Mouse (Mus musculus) adrenal gland, adult 2 months (tissue): ENCODE data around the gene Adam10. TPM values are rescaled to one million over a fixed set of nuclear protein-coding genes. Genes with fewer than 3 reads are reported as not detected.

Source experiments
- DNase-seq: peaks from one replicate; pipeline ENCODE4 v3.0.0; 2021
- polyA plus RNA-seq: library from polyadenylated mRNA; depleted of rRNA; stranded (reverse); fragments of >200 nt; gene quantifications from 2 replicates; pipeline ENCODE4 v1.2.3, GENCODE M21; 2012
- total RNA-seq, 2 experiments: library from RNA; stranded (reverse); gene quantifications; 2 replicates each; pipeline ENCODE4 v1.2.3; 2021

The Adam10 gene
- total and polyA plus RNA-seq, 3 experiments, result 18.2 to 50.5 (median 44.6) TPM

DNA sequence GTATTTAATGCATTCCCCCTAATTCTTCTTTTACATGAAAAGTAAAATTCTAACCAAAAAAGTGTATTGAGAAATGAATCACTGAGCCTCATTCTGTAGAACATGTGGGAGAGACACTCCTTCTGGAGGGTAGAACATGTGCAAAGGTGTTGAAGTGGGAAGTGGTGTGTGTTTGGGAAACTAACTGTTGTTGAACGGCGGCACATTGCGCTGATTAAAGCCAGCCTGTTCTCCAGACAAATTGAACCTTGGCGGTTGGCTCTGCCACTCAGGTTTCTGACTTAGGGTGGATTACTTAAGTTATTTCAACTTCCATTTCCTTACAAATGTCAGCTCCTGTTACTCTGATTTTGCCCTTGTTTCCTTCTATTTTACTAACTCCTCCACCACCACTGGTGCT is 5.1 kb upstream of the Adam10 start:
- no peak for DNase-seq

DNA sequence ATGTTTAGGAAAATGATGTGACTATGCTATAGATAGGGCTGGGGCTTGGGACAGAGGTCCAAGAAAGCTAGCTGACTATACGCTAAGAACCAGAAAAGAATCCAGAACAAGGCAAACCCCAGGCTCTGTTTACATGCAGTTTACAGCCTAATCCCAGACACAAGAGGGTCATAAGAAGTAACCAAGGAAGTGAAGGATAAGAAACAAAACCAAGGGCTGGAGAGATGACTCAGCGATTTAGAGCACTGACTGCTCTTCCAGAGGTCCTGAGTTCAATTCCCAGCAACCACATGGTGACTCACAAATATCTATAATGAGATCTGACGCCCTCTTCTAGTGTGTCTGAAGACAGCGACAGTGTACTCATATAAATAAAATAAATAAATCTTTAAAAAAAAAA is 3.7 kb upstream of the Adam10 start:
- no peak for DNase-seq

DNA sequence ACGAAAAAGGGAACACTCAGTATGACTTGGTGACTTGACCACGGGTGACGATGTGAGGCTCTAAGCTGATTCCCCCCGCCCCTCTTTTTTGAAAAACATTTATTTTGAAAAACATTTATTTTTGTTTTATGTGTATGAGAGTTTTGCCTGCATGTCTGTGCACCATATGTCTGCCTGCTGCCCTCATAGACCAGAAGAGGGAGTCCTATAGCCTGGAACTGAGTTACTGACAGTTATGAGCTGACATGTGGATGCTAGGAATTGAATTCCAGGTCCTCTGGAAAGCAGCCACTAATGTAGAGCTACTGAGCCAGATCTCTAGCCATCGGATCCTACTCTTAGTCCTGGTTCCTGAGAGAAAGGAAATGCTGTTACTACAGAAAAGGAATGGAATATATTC is 2.8 kb upstream of the Adam10 start:
- no peak for DNase-seq

DNA sequence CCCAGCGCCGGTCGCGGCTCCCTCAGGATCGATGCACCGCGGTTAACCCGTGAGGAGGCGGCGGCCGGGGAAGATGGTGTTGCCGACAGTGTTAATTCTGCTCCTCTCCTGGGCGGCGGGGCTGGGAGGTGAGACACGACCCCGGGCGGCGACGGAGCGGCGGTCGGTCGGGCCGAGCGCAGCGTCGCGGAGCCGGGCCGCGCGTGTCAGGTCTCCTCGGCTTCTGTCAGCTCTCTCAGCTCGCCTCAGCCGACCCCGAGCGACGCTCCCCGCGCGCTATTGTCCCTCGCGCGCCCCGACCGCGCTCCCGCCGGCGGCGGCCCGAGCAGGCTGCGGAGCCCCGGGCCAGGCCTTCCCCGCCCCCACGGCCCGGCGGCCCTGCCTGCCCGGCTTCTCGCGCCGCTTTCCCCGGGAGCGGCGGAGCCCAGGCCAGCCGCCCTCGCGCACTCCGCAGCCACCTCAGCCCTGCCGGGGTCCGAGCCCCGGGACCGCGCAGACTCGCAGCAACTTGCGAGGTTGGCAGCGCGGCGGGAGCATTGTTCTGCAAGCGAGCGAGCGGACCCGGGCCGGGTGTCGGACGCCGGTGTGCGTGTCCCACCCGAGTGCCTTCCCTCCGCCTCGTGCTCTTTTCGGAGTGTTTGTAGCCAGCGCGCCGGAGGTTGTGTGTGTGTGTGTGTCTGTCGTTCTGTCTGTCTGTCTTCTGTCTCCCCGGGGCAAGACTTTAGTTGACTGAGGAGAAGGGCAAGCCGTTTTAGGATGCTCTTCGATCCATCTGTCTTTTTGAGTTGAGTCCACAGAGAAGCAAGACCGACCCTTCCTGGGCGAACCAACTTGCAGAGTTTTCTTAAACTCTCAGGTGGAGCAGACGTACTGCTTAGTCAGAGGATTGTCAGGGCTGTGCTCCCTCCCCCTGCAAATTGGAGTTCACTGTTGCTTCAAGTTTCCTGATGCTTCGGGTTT is 615 bp downstream of the Adam10 start:
- peak; percentile 77 for DNase-seq

DNA sequence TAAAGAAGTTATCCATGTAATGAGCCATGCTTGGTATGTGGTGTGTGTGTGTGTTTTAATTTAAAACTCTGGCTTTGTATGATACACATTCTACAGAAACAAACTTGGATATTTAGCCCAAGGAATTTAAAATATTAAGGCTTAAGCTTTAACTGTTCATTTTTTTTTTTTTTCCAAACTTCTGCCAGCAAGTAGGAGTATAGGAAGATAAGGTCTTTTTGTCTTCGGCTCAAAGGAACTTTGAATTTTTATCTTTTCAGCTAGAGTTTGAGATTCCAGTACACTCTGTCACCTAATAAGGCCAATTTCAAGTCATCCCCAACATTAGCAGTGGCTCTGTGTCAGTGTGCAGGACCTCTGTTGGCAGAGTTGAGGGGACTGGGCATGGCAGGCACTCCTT is 3.4 kb downstream of the Adam10 start:
- no peak for DNase-seq

DNA sequence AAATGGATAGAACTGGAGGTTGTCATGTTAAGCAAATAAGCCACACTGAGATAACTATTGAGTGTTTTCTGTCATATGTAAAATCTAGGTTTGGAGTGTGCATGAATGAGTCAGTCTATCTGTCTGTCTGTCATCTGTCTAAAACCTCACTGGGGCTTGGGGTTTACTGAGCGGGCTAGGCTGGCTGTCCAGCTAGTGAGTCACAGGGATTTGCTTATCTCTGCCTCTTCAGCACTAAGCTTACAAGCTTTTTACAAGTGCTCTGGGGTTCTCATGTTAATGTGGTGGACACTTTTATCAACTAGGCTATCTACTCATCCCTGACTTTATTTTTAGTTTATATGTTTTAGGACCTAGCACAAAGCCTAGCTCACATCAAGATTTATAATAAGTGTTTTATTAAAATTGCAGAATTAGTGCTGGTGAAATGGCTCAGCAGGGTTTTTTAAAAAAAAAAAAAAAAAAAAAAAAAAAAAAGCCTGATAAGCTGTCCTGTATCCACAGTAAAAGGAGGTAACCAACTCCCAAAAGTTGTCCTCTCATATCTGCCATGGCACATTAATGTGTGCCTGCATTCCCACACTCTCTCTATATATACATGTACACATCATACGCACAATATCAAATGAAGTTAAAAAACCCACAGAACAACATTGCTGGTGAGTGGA is 9.6 kb downstream of the Adam10 start:
- peak; percentile 18 for DNase-seq

DNA sequence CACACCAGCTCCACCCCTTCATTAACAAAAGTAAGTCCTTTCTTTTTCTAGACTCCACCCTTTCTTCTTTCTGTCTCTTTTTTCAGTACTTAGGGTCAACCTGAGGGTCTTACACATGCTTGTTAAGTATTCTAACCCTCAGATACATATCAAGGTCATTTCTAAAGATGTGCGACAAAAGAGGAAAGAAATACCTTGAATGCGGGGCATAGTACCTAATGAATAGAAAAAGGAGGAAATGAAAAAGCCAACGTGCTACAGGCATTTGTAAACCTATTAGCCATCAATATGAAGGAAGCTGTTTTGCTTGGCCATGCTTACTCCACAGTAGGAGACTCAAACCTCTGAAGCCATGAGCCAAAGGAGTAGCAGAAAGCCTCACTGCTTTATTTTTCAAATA is 11.1 kb downstream of the Adam10 start:
- no peak for DNase-seq

DNA sequence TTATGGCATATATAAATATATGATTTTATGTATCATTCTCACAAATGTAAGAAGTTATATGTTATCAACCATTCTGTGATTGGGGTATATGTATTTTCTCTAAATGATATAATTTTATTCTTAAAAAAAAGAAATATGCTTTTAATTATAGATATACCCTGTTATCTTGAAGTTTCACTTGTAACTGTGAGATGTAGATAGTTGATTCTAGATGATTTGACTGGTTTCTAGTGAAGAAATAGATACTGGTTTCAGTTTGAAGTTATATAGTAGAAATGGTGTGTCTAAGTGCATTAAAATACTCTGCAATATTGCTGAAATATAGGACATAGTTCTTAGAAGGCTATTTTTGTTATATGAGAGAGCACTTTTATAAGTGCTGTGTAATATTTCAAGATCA is 11.8 kb downstream of the Adam10 start:
- DNase-seq, result no peak

DNA sequence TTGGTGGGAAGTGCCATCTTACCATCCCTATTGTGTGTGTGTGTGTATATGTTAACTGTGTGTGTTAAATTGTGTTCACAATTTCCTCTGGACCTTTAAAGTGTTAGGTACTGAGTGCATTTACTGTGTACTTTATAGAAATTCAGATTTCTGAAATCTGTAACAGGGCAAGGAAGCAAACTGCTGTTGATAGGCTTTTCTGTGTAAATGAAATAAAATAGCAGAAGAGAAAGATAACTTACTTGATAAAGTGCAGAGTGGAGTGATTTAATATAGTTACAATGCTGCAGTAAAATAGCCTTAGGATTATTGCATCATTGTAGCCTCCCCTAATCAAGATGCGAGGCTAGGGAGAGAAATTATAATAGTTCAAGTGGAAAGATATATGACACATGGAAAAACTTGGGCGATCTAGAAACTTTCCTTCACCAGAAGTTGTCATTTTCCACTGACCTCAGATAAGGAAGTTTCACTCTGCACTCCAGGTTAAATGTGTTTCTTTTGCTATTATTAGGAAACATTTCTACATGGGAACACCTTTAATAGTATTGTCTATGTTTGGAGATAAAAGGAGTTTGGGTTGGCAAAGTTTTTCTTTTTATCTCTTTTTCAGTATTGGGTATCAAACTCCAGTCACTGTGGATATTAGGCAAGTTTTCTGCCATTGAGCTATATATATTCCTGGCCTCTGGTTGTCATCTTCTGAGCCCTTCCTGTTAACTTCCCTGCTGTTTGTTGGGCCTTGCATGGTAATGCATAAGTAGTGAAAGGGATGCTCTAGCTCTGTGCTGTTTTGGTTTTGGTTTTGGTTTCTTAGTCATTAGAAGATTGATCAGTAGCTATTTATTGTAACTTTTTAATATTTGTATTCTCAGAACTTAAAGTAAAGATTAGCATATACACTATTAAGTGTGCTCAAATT is 13.2 kb downstream of the Adam10 start:
- DNase-seq, result no peak

DNA sequence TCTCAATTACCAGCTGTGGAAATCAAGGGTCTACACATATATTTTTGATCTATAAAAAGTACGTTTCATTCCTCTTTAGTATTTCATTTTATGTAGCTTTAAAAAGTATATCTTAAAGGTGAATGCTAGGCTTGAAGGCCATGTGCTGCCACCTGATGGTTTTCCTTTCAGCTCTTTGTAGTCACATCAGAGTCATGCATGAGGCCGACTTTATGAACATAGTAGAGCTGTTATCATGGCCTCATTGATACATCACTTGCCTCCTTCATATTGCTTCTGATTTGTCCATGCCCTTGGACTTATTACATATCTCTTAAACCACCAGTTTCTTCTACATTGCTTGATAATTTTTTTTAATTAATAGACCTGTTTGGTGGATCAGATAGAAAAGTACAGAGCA is 16.9 kb downstream of the Adam10 start:
- no peak for DNase-seq

DNA sequence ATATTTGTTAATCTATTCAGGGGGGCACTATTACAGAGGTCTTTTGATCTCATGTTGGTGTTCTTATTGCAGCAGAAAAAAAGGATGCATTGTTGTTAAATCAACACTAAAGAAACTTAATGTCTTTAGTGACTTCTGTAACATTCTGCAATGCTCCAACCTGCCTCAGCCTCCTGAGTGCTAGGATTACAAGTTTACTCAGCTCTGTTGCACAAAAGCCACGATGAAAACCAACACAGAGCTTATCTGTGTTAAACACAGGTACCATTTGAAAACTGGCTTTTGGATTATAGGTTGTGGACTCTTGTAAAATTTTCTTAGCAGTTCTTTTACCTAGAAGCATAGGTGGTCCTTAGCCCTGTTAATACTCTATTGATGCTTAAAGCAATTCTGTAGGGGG is 19.3 kb downstream of the Adam10 start:
- no peak for DNase-seq

DNA sequence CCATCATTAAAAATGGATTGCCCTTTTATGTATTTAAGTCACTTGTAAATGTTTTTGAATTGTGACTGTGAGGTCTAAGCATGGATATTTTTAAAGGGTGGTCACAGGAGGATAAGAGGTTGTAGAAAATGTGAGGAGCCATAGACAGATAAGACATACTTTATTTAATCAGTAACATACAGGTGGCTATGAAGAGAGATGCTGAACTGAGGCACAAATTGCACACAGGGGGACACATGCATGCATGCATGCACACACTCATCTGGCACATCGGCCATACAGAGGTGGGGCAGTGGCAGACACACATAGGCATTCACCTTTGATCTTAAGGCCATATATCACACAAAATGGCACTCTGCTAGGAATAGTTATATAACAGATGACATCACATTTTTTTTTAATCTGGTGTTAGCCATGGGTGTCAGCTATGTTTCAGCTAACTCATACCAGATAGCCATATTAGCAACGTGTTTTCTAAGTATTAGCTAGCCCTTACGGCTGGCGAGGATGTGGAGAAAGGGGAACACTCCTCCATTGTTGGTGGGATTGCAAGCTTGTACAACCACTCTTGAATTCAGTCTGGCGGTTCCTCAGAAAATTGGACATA is 24.9 kb downstream of the Adam10 start:
- no peak for DNase-seq

DNA sequence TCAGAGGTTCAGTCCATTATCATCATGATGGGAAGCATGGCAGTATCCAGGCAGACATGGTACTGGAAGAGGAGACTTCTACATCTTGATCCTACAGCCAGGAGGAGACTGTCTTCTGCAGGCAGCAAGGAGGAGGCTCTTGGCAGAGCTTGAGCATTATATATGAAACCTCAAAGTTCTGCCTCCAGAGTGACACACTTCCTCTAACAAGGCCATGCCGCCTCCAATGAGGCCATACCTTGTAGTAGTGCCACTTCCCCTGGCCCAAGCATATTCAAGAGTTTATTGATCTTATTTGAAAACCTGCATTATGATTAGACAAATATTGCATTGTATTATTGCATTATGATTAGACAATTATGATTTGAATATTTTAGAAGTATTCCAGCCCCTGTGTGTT is 27.6 kb downstream of the Adam10 start:
- DNase-seq, result no peak

DNA sequence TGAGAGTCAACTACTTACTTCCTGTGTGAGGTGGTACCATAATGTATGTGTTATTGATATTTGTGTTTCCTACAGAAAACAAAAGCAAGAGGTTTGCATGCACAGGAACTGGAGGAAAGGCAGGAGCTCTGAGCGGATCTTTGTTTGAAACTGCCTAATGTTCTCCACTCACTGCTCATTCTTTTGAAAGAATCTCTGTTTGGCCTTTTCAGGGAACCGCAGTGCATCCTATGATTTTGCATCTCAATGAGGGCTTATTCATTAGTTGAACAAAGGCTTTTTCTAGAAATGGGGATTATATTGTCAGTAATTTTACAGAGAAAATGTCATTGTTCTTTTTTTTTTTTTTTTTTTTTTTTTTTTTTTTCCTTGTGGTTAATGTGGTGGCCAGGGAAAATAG is 50.7 kb downstream of the Adam10 start:
- DNase-seq, result no peak

DNA sequence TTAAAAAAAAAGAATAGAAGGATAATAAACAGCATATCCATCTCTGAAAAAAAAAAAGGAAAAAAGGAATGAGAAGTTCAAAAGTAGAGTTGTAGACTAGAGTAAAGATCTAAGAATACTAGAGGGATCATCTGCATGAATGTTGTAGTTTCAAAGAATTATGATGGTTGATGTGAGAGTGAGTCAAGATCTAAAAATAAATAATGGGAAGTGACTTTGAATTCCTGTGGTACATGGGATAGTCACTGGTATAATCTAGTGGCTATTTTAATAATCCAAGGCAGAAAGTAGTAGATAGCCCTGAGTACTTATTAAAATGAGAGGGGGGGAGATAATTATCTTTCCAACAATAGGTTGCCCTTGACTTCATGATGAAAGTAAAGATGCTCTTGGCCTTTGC is 52.3 kb downstream of the Adam10 start:
- no peak for DNase-seq

DNA sequence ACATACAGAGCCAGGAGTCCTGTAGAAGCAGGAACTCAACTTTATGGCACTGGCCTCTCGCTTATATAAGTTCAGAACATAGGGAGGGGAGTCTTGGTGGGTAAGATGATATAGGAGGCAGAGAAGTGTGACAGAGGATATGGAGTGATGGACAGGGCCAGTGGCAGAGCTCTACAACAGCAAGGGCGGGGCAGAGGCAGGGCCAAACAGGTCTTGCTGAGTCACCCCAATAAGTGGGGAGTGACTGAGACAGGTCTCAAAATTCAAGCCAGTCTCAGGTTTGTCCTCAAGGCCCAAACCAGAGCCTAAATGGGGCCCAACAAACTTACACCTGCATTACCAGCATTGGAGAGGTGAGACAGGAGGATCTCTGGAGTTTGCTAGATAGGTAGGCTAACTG is 54.4 kb downstream of the Adam10 start:
- no peak for DNase-seq

DNA sequence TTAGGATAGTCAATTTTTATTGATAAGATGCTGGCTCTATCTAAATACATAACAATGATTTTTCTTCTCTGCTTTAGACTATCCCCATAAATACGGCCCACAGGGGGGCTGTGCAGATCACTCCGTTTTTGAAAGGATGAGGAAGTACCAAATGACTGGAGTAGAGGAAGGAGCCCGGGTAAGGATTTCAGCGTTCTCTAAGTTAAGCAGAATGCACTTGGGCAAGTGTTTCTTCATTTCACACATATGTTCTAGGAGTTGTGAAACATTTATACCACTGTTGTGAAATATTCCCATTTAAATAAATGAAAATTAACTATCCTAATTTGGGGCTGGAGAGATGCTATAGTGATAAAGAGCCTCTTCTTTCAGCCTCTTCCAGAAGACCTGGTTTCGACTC is 61.2 kb downstream of the Adam10 start:
- DNase-seq, result no peak

DNA sequence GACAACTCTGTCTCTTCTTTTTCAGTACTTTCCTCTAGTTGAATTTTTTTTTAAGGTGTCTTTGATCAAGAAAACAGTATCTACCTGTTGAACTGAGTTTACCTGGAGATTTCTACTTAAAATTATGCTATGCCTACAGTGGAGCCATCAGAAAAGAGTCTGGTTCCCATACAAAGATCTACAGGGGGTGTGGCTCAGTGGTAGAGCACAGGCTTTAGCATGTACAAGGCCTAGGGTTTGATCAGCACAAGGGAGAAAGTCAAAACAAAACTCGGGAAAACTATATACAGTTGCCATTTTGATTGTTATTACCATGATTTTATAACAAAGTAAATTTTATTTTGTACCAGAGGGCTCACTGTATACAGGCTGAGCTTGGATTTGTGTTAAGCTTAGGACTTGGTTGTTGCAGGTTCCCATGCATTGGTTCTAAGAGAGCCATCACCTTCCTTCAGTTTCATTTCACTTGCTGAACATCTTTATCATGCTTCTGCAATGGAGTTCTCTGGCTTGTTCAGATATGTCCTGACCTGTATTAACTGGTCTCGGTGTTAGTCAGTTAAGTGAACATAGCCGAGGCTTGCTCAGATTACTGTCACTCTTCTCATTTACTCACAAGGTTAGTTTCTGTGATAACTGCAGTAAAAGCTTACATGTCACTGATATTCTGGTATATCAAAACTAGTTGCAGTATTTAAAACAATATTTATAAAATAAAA is 72.9 kb downstream of the Adam10 start:
- DNase-seq, result no peak

DNA sequence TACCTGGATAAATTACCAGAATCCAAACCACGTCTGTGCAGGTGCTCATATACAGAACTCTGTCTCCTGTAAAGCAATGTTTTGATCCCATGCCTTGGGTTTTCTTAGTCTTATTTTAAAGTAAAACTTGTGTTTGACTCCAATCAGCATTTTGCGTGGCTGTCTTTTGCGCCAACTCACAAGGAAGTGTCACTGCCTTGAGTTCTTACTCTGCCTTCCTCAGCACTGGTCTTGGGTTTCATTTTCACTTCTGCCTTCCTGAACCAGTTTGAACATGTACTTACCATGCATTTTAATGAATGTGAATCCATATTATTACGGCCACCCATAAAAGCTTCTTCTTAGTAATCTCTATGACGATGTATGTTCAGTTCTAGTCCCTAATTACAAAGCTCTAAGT is 82.2 kb downstream of the Adam10 start:
- no peak for DNase-seq

DNA sequence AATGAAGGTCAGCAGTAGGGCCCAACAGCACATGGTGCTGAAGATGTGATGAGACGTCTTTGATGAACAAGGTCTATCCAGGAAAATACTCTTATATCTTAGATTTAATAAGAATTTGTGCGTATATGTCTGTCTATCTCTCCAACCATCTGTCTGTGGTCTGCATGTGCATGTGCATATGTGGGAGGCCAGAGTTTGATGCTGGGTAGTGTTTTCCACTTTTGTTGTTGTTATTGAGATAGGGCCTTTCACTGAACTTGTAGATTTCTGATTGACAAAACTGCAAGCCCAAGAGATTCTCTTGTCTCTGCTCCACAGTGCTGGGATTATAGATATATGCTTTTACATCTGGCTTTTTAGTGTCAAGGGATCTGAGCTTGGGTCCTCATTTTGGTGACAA is 96.7 kb downstream of the Adam10 start:
- DNase-seq, result no peak

DNA sequence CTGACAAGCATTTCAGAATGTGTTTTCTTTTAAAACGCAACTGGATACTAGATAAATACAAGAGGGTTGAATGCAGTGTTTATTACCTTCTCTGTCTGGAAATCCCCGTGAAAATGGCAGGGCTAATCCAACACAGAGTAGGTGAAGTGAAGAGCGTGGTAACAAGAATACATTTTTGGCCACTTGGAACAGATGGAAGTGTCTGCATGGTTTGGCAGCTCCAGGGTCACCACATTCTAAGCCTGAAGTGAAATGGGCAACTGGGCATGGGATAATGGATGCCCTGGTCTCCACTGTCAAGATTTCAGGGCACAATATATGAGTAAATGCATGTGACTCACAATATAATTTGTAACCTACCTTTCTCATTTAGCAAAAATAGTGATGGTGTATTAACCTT is 103.4 kb downstream of the Adam10 start:
- no peak for DNase-seq
